Mouse (Mus musculus): Measurements from ENCODE around the gene Srm.

Gene Srm

DNA sequence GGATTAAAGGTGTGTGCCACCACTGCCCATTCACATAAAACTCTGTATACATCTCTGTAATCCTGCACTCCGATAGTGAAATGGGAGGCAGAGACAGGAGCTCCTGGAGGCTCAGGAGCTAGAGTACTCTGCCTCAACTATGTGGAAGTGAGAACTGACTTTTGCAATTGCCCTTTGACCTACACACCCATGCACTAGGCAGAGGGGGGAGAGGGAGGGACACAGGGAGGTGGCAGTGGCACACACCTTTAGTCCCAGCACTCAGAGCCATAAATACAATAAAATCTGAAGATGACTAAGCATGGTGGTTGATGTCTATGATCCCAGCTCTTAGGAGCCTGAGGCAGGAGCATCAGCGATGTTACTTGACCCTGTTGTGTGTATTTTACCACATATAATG lies 48.2 kb downstream of the Srm start:
- DNase-seq: no peak

GRCm38 (mm10) chr4:148641121-148641520 lies 49.8 kb downstream of the Srm start:
- DNase-seq: no peak

- peak in 1 of 2 experiments; percentile 17 for DNase-seq
Measured at GRCm38 (mm10) chr4:148643291-148644156, 52.2 kb downstream of the Srm start, which contains the start of gene Gm572. Gm572 (plus strand) TSS chr4:148643317.

GRCm38 (mm10) chr4:148644157-148644511 lies 52.8 kb downstream of the Srm start:
- DNase-seq: peak; percentile 79
